Mouse (Mus musculus) heart, adult 2 months (tissue): ENCODE results near the gene Tmem131l.

Experiments used
- CTCF ChIP-seq: fragments of 200-600 bp; IDR thresholded peaks from 2 replicates; pipeline ENCODE4 v1.8.1; 2022; ENCODE audit warnings: antibody characterized with exemption, mild to moderate bottlenecking, moderate library complexity
- EP300 ChIP-seq: fragments of 200-500 bp; IDR thresholded peaks from 2 replicates; pipeline ENCODE4 v1.6.1; 2011; ENCODE audit warnings: low read depth, low read length, control low read depth; ENCODE audit not compliant: insufficient read depth
- POLR2A ChIP-seq: fragments of 200-500 bp; IDR thresholded peaks from 2 replicates; pipeline ENCODE4 v1.6.1; 2011; ENCODE audit warnings: mild to moderate bottlenecking, low read depth, low read length, control low read depth; ENCODE audit not compliant: insufficient read depth

- no peak for TF ChIP-seq CTCF
- TF ChIP-seq EP300: no peak
- no peak for TF ChIP-seq POLR2A
These were observed 6.2 kb upstream of the Tmem131l start for GRCm38 (mm10) chr3:84046206-84046605.
